In genomic region chr12:112929562-112930352, GRCm38 (mm10) we compare ENCODE assay signal across 8 mouse cellular contexts. TPM values are rescaled to one million over a fixed set of nuclear protein-coding genes. Genes with fewer than 3 reads are reported as not detected.
A peak's percentile ranks its signal among the peaks of the same experiment; 100 is the strongest.
DNase-seq lines count a peak whose midpoint lies in the region; ATAC-seq and TF ChIP-seq lines count a peak whose summit lies in the region.

Gene Jag2, minus strand, starts transcription at chr12:112929776.

- peaks cover 9% of the 10 kb centered on the region; the same call in 1 of the 2 replicates for H3K4me1 ChIP-seq in hindbrain, postnatal 0 days (ENCODE audit: insufficient read depth, low read length)
- 0 out of 2 replicates have a peak, but pooled peaks cover 12% of the 10 kb centered on the region for H3K4me1 ChIP-seq in stomach, embryonic 14.5 days (ENCODE audit: control insufficient read depth, insufficient read depth, low read length)

- intact Hi-C loops in gastrocnemius, postnatal 36 days (cut with DNase I): loop anchor here (2.0 kb wide), 1 partner anchor 53 kb away; no protein-coding TSS in a partner anchor
- intact Hi-C loops in left cerebral cortex, postnatal 36 days (cut with DNase I): loop anchor here (2.0 to 5.0 kb wide), 2 partner anchors 47 to 52 kb away; partner anchors contain the start of gene Btbd6

- no peaks in the 10 kb centered on the region; the same call in 1 of the 2 replicates for H3K27me3 ChIP-seq in hindbrain, postnatal 0 days (ENCODE audit: insufficient read depth, low read length)
- H3K27me3 ChIP-seq in stomach, embryonic 14.5 days (ENCODE audit: control insufficient read depth, insufficient read depth, low read length): peaks cover 30% of the 10 kb centered on the region

- peak; percentile 44 for DNase-seq in adrenal gland, adult 2 months
- no peak for DNase-seq in adrenal gland, adult 8-10 months
- peak; percentile 69 for DNase-seq in embryo, embryonic 10.5 days (ENCODE audit: low spot score)
- DNase-seq in gastrocnemius, postnatal 36 days: peak; percentile 62 to 73
- peak; percentile 80 for DNase-seq in hindbrain, postnatal 0 days (ENCODE audit: low spot score)
- DNase-seq in left cerebral cortex, postnatal 36 days (ENCODE audit: low spot score in 2 of 2): peak; percentile 79 to 81
- peak; percentile 59 for DNase-seq in mesoderm, embryonic 11.5 days (ENCODE audit: low read depth, low spot score)

- peak within 1 kb of the TSS; percentile 64 for H3K4me3 ChIP-seq in hindbrain, postnatal 0 days (ENCODE audit: low read length)
- peak within 1 kb of the TSS; percentile 46 for H3K4me3 ChIP-seq in stomach, embryonic 14.5 days (ENCODE audit: low read depth, low read length)

- H3K9ac ChIP-seq in hindbrain, postnatal 0 days (replicated peaks; ENCODE audit: low read length): peak within 1 kb of the TSS; percentile 81
- H3K9ac ChIP-seq in stomach, embryonic 14.5 days (replicated peaks; ENCODE audit: low read depth, low read length): peak within 1 kb of the TSS; percentile 40; the same call in 1 of the 2 replicates

- H3K36me3 ChIP-seq in hindbrain, postnatal 0 days (ENCODE audit: insufficient read depth, low read length): no peaks in the 10 kb centered on the region
- H3K36me3 ChIP-seq in stomach, embryonic 14.5 days (ENCODE audit: control insufficient read depth, insufficient read depth, low read length): no peaks in the 10 kb centered on the region

- peak within 1 kb of the TSS; percentile 72 for H3K4me2 ChIP-seq in hindbrain, postnatal 0 days (ENCODE audit: low read depth, low read length)
- H3K4me2 ChIP-seq in stomach, embryonic 14.5 days (replicated peaks; ENCODE audit: low read depth, low read length): peak within 1 kb of the TSS; percentile 96

- WGBS in hindbrain, postnatal 0 days: under 1% methylated on average over 57 of the region's 85 CpGs
- under 1% methylated on average over 82 of the region's 85 CpGs for WGBS in stomach, embryonic 14.5 days

- peak within 1 kb of the TSS; percentile 88 for H3K27ac ChIP-seq in hindbrain, postnatal 0 days
- H3K27ac ChIP-seq in stomach, embryonic 14.5 days (ENCODE audit: low read length): no peak within 1 kb of the TSS; the same call in 1 of the 2 replicates

- H3K9me3 ChIP-seq in hindbrain, postnatal 0 days (ENCODE audit: low read length): no peaks in the 10 kb centered on the region
- no peaks in the 10 kb centered on the region for H3K9me3 ChIP-seq in stomach, embryonic 14.5 days (ENCODE audit: control insufficient read depth, low read depth, low read length)

- peak; percentile 68 for TF ChIP-seq CTCF in hindbrain, postnatal 0 days (IDR thresholded peaks at IDR 0.05; ENCODE audit: low read depth)

- peak; percentile 73 for ATAC-seq in hindbrain, postnatal 0 days
- ATAC-seq in stomach, embryonic 14.5 days (ENCODE audit: insufficient number of reproducible peaks, insufficient read depth, low FRiP score, low read depth): peak; percentile 43; the same call in 1 of the 2 replicates

RNA-seq across cellular contexts. Expression of gene Jag2, which starts in this region (rescaled TPM):
- total RNA-seq in adrenal gland, adult 2 months (2021): 1 to 10 TPM; 3.5 to 6.1 TPM
- polyA plus RNA-seq in adrenal gland, adult 2 months (2012; rRNA removed): 12.8 and 25.8 TPM in 2 replicates
- 10 to 100 TPM in 1 of 4 experiments, 1 to 10 TPM in 3; 3.7 to 10.1 (median 6.6) TPM for total RNA-seq in adrenal gland, adult 8-10 months (2022)
- 10 to 100 TPM; 18.0 to 19.6 TPM for total RNA-seq in gastrocnemius, postnatal 36 days (2021)
- 63.4 and 88.4 TPM in 2 replicates for total RNA-seq in hindbrain, postnatal 0 days (2014; rRNA removed)
- 7.7 and 8.5 TPM in 2 replicates for polyA plus RNA-seq in hindbrain, postnatal 0 days (2015; fragmentation: Nextera tagmentation; extraction: Ambion mirVana)
- total RNA-seq in left cerebral cortex, postnatal 36 days (2021): 10 to 100 TPM; 47.9 to 61.7 TPM
- polyA plus RNA-seq in stomach, embryonic 14.5 days (2014; fragmentation: Nextera tagmentation; extraction: Ambion mirVana): 8.4 and 8.5 TPM in 2 replicates
